In the genomic region with DNA sequence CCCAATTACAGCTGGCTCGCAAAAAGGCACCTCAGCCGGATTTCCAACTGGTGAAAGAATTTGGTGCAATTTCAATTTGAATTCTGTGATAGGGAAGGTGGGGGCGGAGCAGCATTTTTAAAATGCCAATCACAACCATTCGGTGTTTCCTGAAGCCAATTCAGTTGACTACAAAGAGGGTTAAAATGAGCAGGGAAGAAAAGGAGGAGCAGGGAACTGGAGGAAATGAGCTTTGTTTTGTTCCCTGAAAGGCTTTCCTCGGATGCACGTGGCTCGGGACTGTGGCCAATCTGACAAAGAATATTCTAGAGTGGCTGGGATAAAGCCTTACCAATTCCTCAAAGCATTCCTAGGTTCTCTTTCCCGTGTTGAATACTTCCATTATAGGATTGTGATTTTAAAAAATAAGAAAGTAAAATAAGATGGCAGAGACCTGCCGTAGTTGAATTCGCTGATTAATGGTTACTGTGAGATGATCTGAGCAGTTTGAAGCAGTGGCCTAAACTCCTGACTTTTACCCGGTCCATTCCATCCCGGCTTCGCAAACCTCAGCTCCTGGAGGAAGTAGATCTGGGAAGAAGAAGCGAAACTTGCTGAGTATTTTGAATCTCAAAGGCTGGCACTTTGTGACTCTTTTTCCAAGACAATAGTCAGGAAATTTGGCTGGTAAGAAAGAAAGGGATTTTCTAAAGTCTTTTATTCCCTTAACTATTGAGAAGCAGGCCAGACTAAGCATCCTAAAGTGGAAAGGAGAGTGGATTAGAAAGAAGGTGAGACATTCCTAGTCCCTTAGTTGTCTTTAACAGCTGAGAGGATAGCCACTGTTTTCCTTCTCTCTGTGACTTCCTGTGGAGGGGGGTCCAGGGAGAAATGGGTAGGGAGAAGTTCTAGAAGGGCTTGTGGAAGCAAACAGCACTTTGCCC, we compare ENCODE assay signal across 9 mouse cellular contexts.
DNase-seq lines count a peak whose midpoint lies in the region; ATAC-seq lines count a peak whose summit lies in the region.
"Had no signal": no experiment of that assay in that cellular context is flagged by ENCODE, and none has a peak within 500 bp of the region (broad histone marks: within the 10 kb centered on the region; RNA-seq: fewer than 3 reads in every experiment).

No protein-coding gene starts in this region.

- H3K4me2 ChIP-seq in midbrain, embryonic 15.5 days = no peak overlapping the region
- H3K4me2 ChIP-seq in stomach, embryonic 16.5 days (ENCODE audit: low read depth, low read length) = no peak overlapping the region

- peak overlapping the region; percentile 52 for H3K27ac ChIP-seq in midbrain, embryonic 10.5 days (replicated peaks)
- H3K27ac ChIP-seq in midbrain, embryonic 15.5 days = no peak overlapping the region
- peak overlapping the region; percentile 2; the same call in 1 of the 2 replicates for H3K27ac ChIP-seq in stomach, embryonic 16.5 days (ENCODE audit: low read length)

- peaks cover 24% of the 10 kb centered on the region for H3K27me3 ChIP-seq in midbrain, embryonic 10.5 days (ENCODE audit: low read depth, poor library complexity, severe bottlenecking)
- H3K27me3 ChIP-seq in midbrain, embryonic 15.5 days (replicated peaks) = 0 out of 2 replicates have a peak, but pooled peaks cover 3% of the 10 kb centered on the region
- no peaks in the 10 kb centered on the region for H3K27me3 ChIP-seq in stomach, embryonic 16.5 days (ENCODE audit: control insufficient read depth, insufficient read depth, low read length)
- H3K27me3 ChIP-seq: megakaryocyte, embryonic 14.5 days had no signal

- peak; percentile 10 for DNase-seq in embryo, embryonic 10 days (ENCODE audit: low spot score)
- DNase-seq in embryo, embryonic 9.5 days (ENCODE audit: extremely low spot score) = no peak
- DNase-seq in midbrain, embryonic 10.5 days (ENCODE audit: low spot score) = peak; percentile 17
- peak; percentile 32 to 39 for DNase-seq in kidney, adult 8-10 months
- no peak for DNase-seq in thymus, postnatal 25 days
- no peak for DNase-seq in natural killer cell, adult 2 months (ENCODE audit: low spot score in 2 of 2)

- ATAC-seq in midbrain, embryonic 15.5 days (replicated peaks) = no peak
- ATAC-seq in stomach, embryonic 16.5 days (ENCODE audit: insufficient read depth, low FRiP score) = no peak

- no peaks in the 10 kb centered on the region for H3K36me3 ChIP-seq in midbrain, embryonic 10.5 days
- H3K36me3 ChIP-seq in midbrain, embryonic 15.5 days (replicated peaks) = no peaks in the 10 kb centered on the region
- H3K36me3 ChIP-seq in stomach, embryonic 16.5 days (ENCODE audit: control insufficient read depth, insufficient read depth, low read length) = no peaks in the 10 kb centered on the region

- H3K4me3 ChIP-seq in midbrain, embryonic 10.5 days = no peak overlapping the region
- H3K4me3 ChIP-seq in midbrain, embryonic 15.5 days = no peak overlapping the region
- no peak overlapping the region for H3K4me3 ChIP-seq in stomach, embryonic 16.5 days (replicated peaks; ENCODE audit: low read length)
- H3K4me3 ChIP-seq: megakaryocyte, embryonic 14.5 days had no signal

- WGBS in midbrain, embryonic 10.5 days = 31% methylated on average over 14 of the region's 14 CpGs
- WGBS in midbrain, embryonic 15.5 days = 26% methylated on average over 14 of the region's 14 CpGs
- 61% methylated on average over 14 of the region's 14 CpGs for WGBS in stomach, embryonic 16.5 days

- no peak overlapping the region for H3K9ac ChIP-seq in midbrain, embryonic 15.5 days
- H3K9ac ChIP-seq in stomach, embryonic 16.5 days (ENCODE audit: low read length) = no peak overlapping the region

- H3K4me1 ChIP-seq in midbrain, embryonic 10.5 days = peaks cover 34% of the 10 kb centered on the region
- H3K4me1 ChIP-seq in midbrain, embryonic 15.5 days = 0 out of 2 replicates have a peak, but pooled peaks cover 5% of the 10 kb centered on the region
- peaks cover 5% of the 10 kb centered on the region; the same call in 1 of the 2 replicates for H3K4me1 ChIP-seq in stomach, embryonic 16.5 days (ENCODE audit: control insufficient read depth, insufficient read depth, low read length)
- H3K4me1 ChIP-seq: megakaryocyte, embryonic 14.5 days had no signal

- no peaks in the 10 kb centered on the region for H3K9me3 ChIP-seq in midbrain, embryonic 10.5 days (replicated peaks)
- no peaks in the 10 kb centered on the region for H3K9me3 ChIP-seq in midbrain, embryonic 15.5 days
- H3K9me3 ChIP-seq in stomach, embryonic 16.5 days (replicated peaks; ENCODE audit: control insufficient read depth, low read length) = no peaks in the 10 kb centered on the region

Comparison
In these comparisons a context has a peak if more than half of its experiments do, and no peak if none do; other contexts are left out.
1. DNase-seq: peak in embryo, embryonic 10 days (single experiment), midbrain, embryonic 10.5 days (single experiment) and kidney, adult 8-10 months (2 of 2); none in embryo, embryonic 9.5 days (single experiment), thymus, postnatal 25 days (single experiment) and natural killer cell, adult 2 months (0 of 2).